Mouse (Mus musculus) limb, embryonic 10.5 days (tissue): ENCODE measurements around the gene Acer2. TPM values are rescaled to one million over a fixed set of nuclear protein-coding genes. Genes with fewer than 3 reads are reported as not detected.

Experiments used
- DNase-seq: peaks from one replicate; pipeline ENCODE4 v3.0.0-alpha.2; 2017; ENCODE audit warnings: low spot score
- H3K27ac ChIP-seq: fragments of 300-500 bp; sonication (generic); 2 replicates; pipeline ENCODE4 v1.5.1; 2016; ENCODE audit warnings: mild to moderate bottlenecking
- H3K27me3 ChIP-seq: fragments of 300-500 bp; sonication (generic); 2 replicates; pipeline ENCODE4 v1.6.1; 2016; ENCODE audit warnings: low read depth, mild to moderate bottlenecking; ENCODE audit not compliant: poor library complexity, severe bottlenecking
- H3K36me3 ChIP-seq: fragments of 300-500 bp; sonication (generic); 2 replicates; pipeline ENCODE4 v1.6.1; 2016; ENCODE audit warnings: mild to moderate bottlenecking, moderate library complexity
- H3K4me1 ChIP-seq: fragments of 300-500 bp; sonication (generic); 2 replicates; pipeline ENCODE4 v1.6.1; 2016
- H3K4me3 ChIP-seq: fragments of 300-500 bp; sonication (generic); 2 replicates; pipeline ENCODE4 v1.5.1; 2016; ENCODE audit warnings: mild to moderate bottlenecking, moderate library complexity
- H3K9me3 ChIP-seq: fragments of 300-500 bp; sonication (generic); replicated peaks from 2 replicates; pipeline ENCODE4 v1.6.1; 2016; ENCODE audit warnings: mild to moderate bottlenecking
- WGBS: fragments of 180-500 bp; shearing (Covaris S2); methylation state at CpG from one replicate; pipeline ENCODE4 v1.1.7; 2016; 5-methylcytosine and 5-hydroxymethylcytosine counted together
- polyA plus RNA-seq: library from polyadenylated mRNA; unstranded; fragments of >200 nt; fragmentation: Nextera tagmentation; extraction: Ambion mirVana; gene quantifications from 2 replicates; pipeline ENCODE4 v1.2.1, GENCODE M21; 2016

Acer2 gene
- polyA plus RNA-seq, 1 experiment from 2014 or later, result 17.1 TPM

GRCm38 (mm10) chr4:86864087-86864486 is 10.1 kb upstream of the Acer2 start:
- 84% methylated on average over 5 of the region's 5 CpGs for WGBS
- H3K9me3 ChIP-seq, result no peaks in the 10 kb centered on the region
- H3K27me3 ChIP-seq, result no peaks in the 10 kb centered on the region
- H3K4me1 ChIP-seq, result no peaks in the 10 kb centered on the region
- no peak for DNase-seq
- no peak overlapping the region for H3K4me3 ChIP-seq
- no peaks in the 10 kb centered on the region for H3K36me3 ChIP-seq
- no peak overlapping the region for H3K27ac ChIP-seq

- no peak for DNase-seq
- no peak overlapping the region for H3K27ac ChIP-seq
- no peak overlapping the region for H3K4me3 ChIP-seq
- H3K9me3 ChIP-seq, result no peaks in the 10 kb centered on the region
- H3K36me3 ChIP-seq, result no peaks in the 10 kb centered on the region
- H3K4me1 ChIP-seq, result peaks cover 12% of the 10 kb centered on the region
- H3K27me3 ChIP-seq, result peaks cover 35% of the 10 kb centered on the region
Observed at GRCm38 (mm10) chr4:86871988-86872387, 2.2 kb upstream of the Acer2 start.

GRCm38 (mm10) chr4:86873072-86873471 is 1.1 kb upstream of the Acer2 start:
- H3K36me3 ChIP-seq, result no peaks in the 10 kb centered on the region
- H3K9me3 ChIP-seq, result no peaks in the 10 kb centered on the region
- peaks cover 12% of the 10 kb centered on the region for H3K4me1 ChIP-seq
- WGBS, result 59% methylated on average over 4 of the region's 4 CpGs
- H3K4me3 ChIP-seq, result no peak overlapping the region
- DNase-seq, result no peak
- no peak overlapping the region for H3K27ac ChIP-seq
- peaks cover 35% of the 10 kb centered on the region for H3K27me3 ChIP-seq

- DNase-seq, result no peak
- WGBS, result 93% methylated on average over 2 of the region's 2 CpGs
- Histone ChIP-seq H3K4me3 (no peak overlapping the region), H3K36me3 (no peaks in the 10 kb centered on the region), H3K4me1 (peaks cover 7% of the 10 kb centered on the region; the same call in 1 of the 2 replicates), H3K27ac (no peak overlapping the region), H3K27me3 (peaks cover 19% of the 10 kb centered on the region), H3K9me3 (no peaks in the 10 kb centered on the region)
Observed at GRCm38 (mm10) chr4:86879477-86879876, 5.3 kb downstream of the Acer2 start.

GRCm38 (mm10) chr4:86881178-86881577 is 7.0 kb downstream of the Acer2 start:
- no peaks in the 10 kb centered on the region for H3K9me3 ChIP-seq
- DNase-seq, result no peak
- H3K36me3 ChIP-seq, result no peaks in the 10 kb centered on the region
- H3K4me3 ChIP-seq, result no peak overlapping the region
- peaks cover 7% of the 10 kb centered on the region; the same call in 1 of the 2 replicates for H3K4me1 ChIP-seq
- 84% methylated on average over 4 of the region's 4 CpGs for WGBS
- no peak overlapping the region for H3K27ac ChIP-seq
- H3K27me3 ChIP-seq, result peaks cover 6% of the 10 kb centered on the region

- H3K27ac ChIP-seq, result no peak overlapping the region
- 77% methylated on average over 2 of the region's 2 CpGs for WGBS
- H3K36me3 ChIP-seq, result no peaks in the 10 kb centered on the region
- DNase-seq, result no peak
- no peak overlapping the region for H3K4me3 ChIP-seq
- H3K27me3 ChIP-seq, result no peaks in the 10 kb centered on the region
- peaks cover 9% of the 10 kb centered on the region; the same call in 1 of the 2 replicates for H3K4me1 ChIP-seq
- H3K9me3 ChIP-seq, result no peaks in the 10 kb centered on the region
Observed at GRCm38 (mm10) chr4:86882413-86882812, 8.2 kb downstream of the Acer2 start.

GRCm38 (mm10) chr4:86884945-86885344 is 10.7 kb downstream of the Acer2 start:
- Histone ChIP-seq H3K27ac (no peak overlapping the region), H3K4me3 (no peak overlapping the region), H3K27me3 (no peaks in the 10 kb centered on the region), H3K36me3 (no peaks in the 10 kb centered on the region), H3K4me1 (peaks cover 9% of the 10 kb centered on the region; the same call in 1 of the 2 replicates), H3K9me3 (no peaks in the 10 kb centered on the region)
- peak; percentile 61 for DNase-seq
- 48% methylated on average over 4 of the region's 4 CpGs for WGBS

GRCm38 (mm10) chr4:86885790-86886159 is 11.6 kb downstream of the Acer2 start:
- DNase-seq, result no peak
- 53% methylated on average over 12 of the region's 12 CpGs for WGBS
- Histone ChIP-seq H3K9me3 (no peaks in the 10 kb centered on the region), H3K27me3 (no peaks in the 10 kb centered on the region), H3K4me3 (peak overlapping the region; percentile 38), H3K4me1 (peaks cover 9% of the 10 kb centered on the region; the same call in 1 of the 2 replicates), H3K36me3 (no peaks in the 10 kb centered on the region), H3K27ac (peak overlapping the region; percentile 59)

GRCm38 (mm10) chr4:86886160-86886878 is 12.1 kb downstream of the Acer2 start:
- H3K9me3 ChIP-seq, result no peaks in the 10 kb centered on the region
- no peak for DNase-seq
- 37% methylated on average over 18 of the region's 18 CpGs for WGBS
- no peaks in the 10 kb centered on the region for H3K36me3 ChIP-seq
- no peaks in the 10 kb centered on the region for H3K27me3 ChIP-seq
- H3K4me3 ChIP-seq, result peak overlapping the region; percentile 38
- peaks cover 9% of the 10 kb centered on the region; the same call in 1 of the 2 replicates for H3K4me1 ChIP-seq
- peak overlapping the region; percentile 59 for H3K27ac ChIP-seq

GRCm38 (mm10) chr4:86887879-86888278 is 13.7 kb downstream of the Acer2 start:
- peaks cover 9% of the 10 kb centered on the region; the same call in 1 of the 2 replicates for H3K4me1 ChIP-seq
- no peak overlapping the region for H3K27ac ChIP-seq
- no peak for DNase-seq
- no peaks in the 10 kb centered on the region for H3K27me3 ChIP-seq
- H3K9me3 ChIP-seq, result no peaks in the 10 kb centered on the region
- no peaks in the 10 kb centered on the region for H3K36me3 ChIP-seq
- WGBS, result 76% methylated on average over 5 of the region's 5 CpGs
- H3K4me3 ChIP-seq, result no peak overlapping the region

- no peak for DNase-seq
- H3K36me3 ChIP-seq, result no peaks in the 10 kb centered on the region
- H3K9me3 ChIP-seq, result no peaks in the 10 kb centered on the region
- 79% methylated on average over 7 of the region's 7 CpGs for WGBS
- no peaks in the 10 kb centered on the region for H3K27me3 ChIP-seq
- no peak overlapping the region for H3K4me3 ChIP-seq
- peaks cover 17% of the 10 kb centered on the region for H3K4me1 ChIP-seq
- H3K27ac ChIP-seq, result no peak overlapping the region
Observed at GRCm38 (mm10) chr4:86897411-86897810, 23.2 kb downstream of the Acer2 start.

GRCm38 (mm10) chr4:86898791-86899474 is 24.7 kb downstream of the Acer2 start:
- Histone ChIP-seq H3K27me3 (no peaks in the 10 kb centered on the region), H3K27ac (peak overlapping the region; percentile 75), H3K9me3 (no peaks in the 10 kb centered on the region), H3K4me3 (no peak overlapping the region), H3K36me3 (no peaks in the 10 kb centered on the region), H3K4me1 (peaks cover 17% of the 10 kb centered on the region)
- WGBS, result 17% methylated on average over 14 of the region's 14 CpGs
- DNase-seq, result peak; percentile 54

GRCm38 (mm10) chr4:86902351-86902750 is 28.2 kb downstream of the Acer2 start:
- no peaks in the 10 kb centered on the region for H3K27me3 ChIP-seq
- no peak for DNase-seq
- no peaks in the 10 kb centered on the region for H3K9me3 ChIP-seq
- no peak overlapping the region for H3K4me3 ChIP-seq
- H3K27ac ChIP-seq, result no peak overlapping the region
- peaks cover 17% of the 10 kb centered on the region for H3K4me1 ChIP-seq
- 78% methylated on average over 6 of the region's 6 CpGs for WGBS
- H3K36me3 ChIP-seq, result no peaks in the 10 kb centered on the region
